Mouse (Mus musculus) bone marrow macrophage, adult 2 months (primary cell): ENCODE measurements at regions not wholly inside any gene's neighbourhood (a gene's known extent, or its start where the extent isn't known, plus 50 kb on each side); places are given as distances from the start of the nearest gene placed in this dataset.

ENCODE experiments used
- CTCF ChIP-seq: IDR thresholded peaks from 2 replicates; pipeline ENCODE4 v1.5.1; 2012; ENCODE audit warnings: low read depth, mild to moderate bottlenecking, low read length, moderate library complexity
- POLR2A ChIP-seq: IDR thresholded peaks from 2 replicates; pipeline ENCODE4 v1.6.1; 2012; ENCODE audit warnings: mild to moderate bottlenecking, low read depth, low read length, borderline replicate concordance

- TF ChIP-seq CTCF (no peak), POLR2A (no peak)
These were observed 599.7 kb downstream of the Lmo7 start for GRCm38 (mm10) chr14:102329409-102329808.
